Mouse (Mus musculus) hindbrain, embryonic 15.5 days (tissue): ENCODE measurements around the gene Atg7. TPM values are rescaled to one million over a fixed set of nuclear protein-coding genes. Genes with fewer than 3 reads are reported as not detected.

ENCODE experiments used
- ATAC-seq: fragments of 200-750 bp; cut with Nextera tagmentation; 2 replicates; pipeline ENCODE4 v1.8.0; 2017; ENCODE audit warnings: low read depth, moderate number of reproducible peaks, moderate TSS enrichment; ENCODE audit not compliant: low FRiP score
- H3K27ac ChIP-seq: fragments of 300-500 bp; sonication (generic); replicated peaks from 2 replicates; pipeline ENCODE4 v1.5.1; 2015; ENCODE audit warnings: mild to moderate bottlenecking, inconsistent platforms
- H3K27me3 ChIP-seq: fragments of 300-500 bp; sonication (generic); 2 replicates; pipeline ENCODE4 v1.6.1; 2015; ENCODE audit warnings: control low read depth, inconsistent platforms
- H3K36me3 ChIP-seq: fragments of 300-500 bp; sonication (generic); 2 replicates; pipeline ENCODE4 v1.6.1; 2015; ENCODE audit warnings: control low read depth, inconsistent platforms
- H3K4me1 ChIP-seq: fragments of 300-500 bp; sonication (generic); replicated peaks from 2 replicates; pipeline ENCODE4 v1.6.1; 2015; ENCODE audit warnings: control low read depth, inconsistent platforms
- H3K4me2 ChIP-seq: fragments of 300-500 bp; sonication (generic); 2 replicates; pipeline ENCODE4 v1.6.1; 2015; ENCODE audit warnings: moderate library complexity, mild to moderate bottlenecking, inconsistent platforms
- H3K4me3 ChIP-seq: fragments of 300-500 bp; sonication (generic); 2 replicates; pipeline ENCODE4 v1.5.1; 2015; ENCODE audit warnings: mild to moderate bottlenecking, inconsistent platforms
- H3K9ac ChIP-seq: fragments of 300-500 bp; sonication (generic); 2 replicates; pipeline ENCODE4 v1.6.1; 2015; ENCODE audit warnings: inconsistent platforms
- H3K9me3 ChIP-seq: fragments of 300-500 bp; sonication (generic); 2 replicates; pipeline ENCODE4 v1.6.1; 2016; ENCODE audit warnings: control low read depth, inconsistent platforms
- WGBS: fragments of 180-500 bp; shearing (Covaris S2); methylation state at CpG from one replicate; pipeline ENCODE4 v1.1.7; 2015; 5-methylcytosine and 5-hydroxymethylcytosine counted together
- polyA plus RNA-seq: library from polyadenylated mRNA; unstranded; fragments of >200 nt; fragmentation: Nextera tagmentation; extraction: Ambion mirVana; gene quantifications from 2 replicates; pipeline ENCODE4 v1.2.1, GENCODE M21; 2015

Gene Atg7
- polyA plus RNA-seq, 1 experiment from 2014 or later = 19.9 TPM

GRCm38 (mm10) chr6:114851688-114852087 lies 208.8 kb downstream of the Atg7 start:
- no peak overlapping the region for H3K4me3 ChIP-seq
- H3K27me3 ChIP-seq = no peaks in the 10 kb centered on the region
- no peak overlapping the region for H3K4me2 ChIP-seq
- WGBS = 32% methylated on average over 7 of the region's 7 CpGs
- no peaks in the 10 kb centered on the region for H3K9me3 ChIP-seq
- no peaks in the 10 kb centered on the region for H3K36me3 ChIP-seq
- no peak for ATAC-seq
- H3K9ac ChIP-seq = no peak overlapping the region
- peak overlapping the region; percentile 76; the same call in 1 of the 2 replicates for H3K27ac ChIP-seq
- peaks cover 52% of the 10 kb centered on the region for H3K4me1 ChIP-seq

GRCm38 (mm10) chr6:114852739-114853138 lies 209.8 kb downstream of the Atg7 start:
- Histone ChIP-seq H3K27ac (peak overlapping the region; percentile 76), H3K4me2 (0 out of 2 replicates have a peak overlapping the region, but pooled peaks have one; percentile 18), H3K4me1 (peaks cover 50% of the 10 kb centered on the region), H3K4me3 (no peak overlapping the region), H3K9ac (0 out of 2 replicates have a peak overlapping the region, but pooled peaks have one; percentile 14), H3K36me3 (no peaks in the 10 kb centered on the region), H3K27me3 (no peaks in the 10 kb centered on the region), H3K9me3 (no peaks in the 10 kb centered on the region)
- peak; percentile 44; the same call in 1 of the 2 replicates for ATAC-seq
- WGBS = 26% methylated on average over 3 of the region's 3 CpGs

GRCm38 (mm10) chr6:114854368-114854767 lies 211.5 kb downstream of the Atg7 start:
- WGBS = 32% methylated on average over 2 of the region's 2 CpGs
- Histone ChIP-seq H3K4me2 (no peak overlapping the region), H3K9ac (no peak overlapping the region), H3K4me1 (peaks cover 41% of the 10 kb centered on the region), H3K27ac (peak overlapping the region; percentile 21; the same call in 1 of the 2 replicates), H3K4me3 (no peak overlapping the region), H3K27me3 (no peaks in the 10 kb centered on the region), H3K36me3 (no peaks in the 10 kb centered on the region), H3K9me3 (no peaks in the 10 kb centered on the region)
- peak; percentile 13; the same call in 1 of the 2 replicates for ATAC-seq

- H3K4me2 ChIP-seq = no peak overlapping the region
- peaks cover 41% of the 10 kb centered on the region for H3K4me1 ChIP-seq
- no peak overlapping the region for H3K4me3 ChIP-seq
- H3K36me3 ChIP-seq = no peaks in the 10 kb centered on the region
- no peak overlapping the region for H3K27ac ChIP-seq
- H3K9me3 ChIP-seq = no peaks in the 10 kb centered on the region
- H3K27me3 ChIP-seq = no peaks in the 10 kb centered on the region
- WGBS = 73% methylated on average over 3 of the region's 3 CpGs
- H3K9ac ChIP-seq = no peak overlapping the region
- ATAC-seq = no peak
Measured at GRCm38 (mm10) chr6:114855644-114856043, 212.7 kb downstream of the Atg7 start.

- Histone ChIP-seq H3K4me3 (no peak overlapping the region), H3K4me2 (no peak overlapping the region), H3K27me3 (no peaks in the 10 kb centered on the region), H3K4me1 (peaks cover 37% of the 10 kb centered on the region), H3K9ac (no peak overlapping the region), H3K9me3 (no peaks in the 10 kb centered on the region), H3K27ac (no peak overlapping the region), H3K36me3 (no peaks in the 10 kb centered on the region)
- ATAC-seq = no peak
- WGBS = 94% methylated on average over 4 of the region's 4 CpGs
Measured at GRCm38 (mm10) chr6:114856501-114856900, 213.6 kb downstream of the Atg7 start.

- no peak overlapping the region for H3K9ac ChIP-seq
- no peak overlapping the region for H3K27ac ChIP-seq
- H3K4me1 ChIP-seq = peaks cover 24% of the 10 kb centered on the region
- H3K36me3 ChIP-seq = no peaks in the 10 kb centered on the region
- no peak for ATAC-seq
- no peaks in the 10 kb centered on the region for H3K9me3 ChIP-seq
- no peak overlapping the region for H3K4me2 ChIP-seq
- H3K27me3 ChIP-seq = no peaks in the 10 kb centered on the region
- WGBS = 83% methylated on average over 3 of the region's 3 CpGs
- no peak overlapping the region for H3K4me3 ChIP-seq
Measured at GRCm38 (mm10) chr6:114857996-114858721, 215.3 kb downstream of the Atg7 start.

GRCm38 (mm10) chr6:114858722-114859053 lies 215.8 kb downstream of the Atg7 start:
- Histone ChIP-seq H3K27ac (no peak overlapping the region), H3K4me3 (no peak overlapping the region), H3K27me3 (no peaks in the 10 kb centered on the region), H3K9me3 (no peaks in the 10 kb centered on the region), H3K9ac (no peak overlapping the region), H3K4me1 (peaks cover 20% of the 10 kb centered on the region), H3K4me2 (no peak overlapping the region), H3K36me3 (no peaks in the 10 kb centered on the region)
- ATAC-seq = no peak
- WGBS = 77% methylated on average over 4 of the region's 4 CpGs

GRCm38 (mm10) chr6:114860677-114861568 lies 218.0 kb downstream of the Atg7 start:
- no peak overlapping the region for H3K4me2 ChIP-seq
- H3K9ac ChIP-seq = no peak overlapping the region
- peaks cover 4% of the 10 kb centered on the region; the same call in 1 of the 2 replicates for H3K4me1 ChIP-seq
- no peaks in the 10 kb centered on the region for H3K36me3 ChIP-seq
- 0 out of 2 replicates have a peak overlapping the region, but pooled peaks have one; percentile 2 for H3K27ac ChIP-seq
- H3K27me3 ChIP-seq = no peaks in the 10 kb centered on the region
- no peak for ATAC-seq
- WGBS = 84% methylated on average over 14 of the region's 14 CpGs
- no peak overlapping the region for H3K4me3 ChIP-seq
- no peaks in the 10 kb centered on the region for H3K9me3 ChIP-seq

- H3K9me3 ChIP-seq = no peaks in the 10 kb centered on the region
- H3K4me3 ChIP-seq = no peak overlapping the region
- no peak overlapping the region for H3K9ac ChIP-seq
- no peaks in the 10 kb centered on the region for H3K27me3 ChIP-seq
- H3K4me1 ChIP-seq = peaks cover 6% of the 10 kb centered on the region; the same call in 1 of the 2 replicates
- no peak overlapping the region for H3K4me2 ChIP-seq
- no peak for ATAC-seq
- 0 out of 2 replicates have a peak overlapping the region, but pooled peaks have one; percentile 2 for H3K27ac ChIP-seq
- WGBS = 41% methylated on average over 9 of the region's 9 CpGs
- H3K36me3 ChIP-seq = no peaks in the 10 kb centered on the region
Measured at GRCm38 (mm10) chr6:114861591-114861990, 218.7 kb downstream of the Atg7 start.

- Histone ChIP-seq H3K9ac (no peak overlapping the region), H3K36me3 (no peaks in the 10 kb centered on the region), H3K9me3 (no peaks in the 10 kb centered on the region), H3K27ac (no peak overlapping the region), H3K4me1 (peaks cover 6% of the 10 kb centered on the region; the same call in 1 of the 2 replicates), H3K27me3 (no peaks in the 10 kb centered on the region), H3K4me2 (no peak overlapping the region), H3K4me3 (no peak overlapping the region)
- WGBS = 72% methylated on average over 9 of the region's 9 CpGs
- ATAC-seq = no peak
Measured at GRCm38 (mm10) chr6:114862046-114862445, 219.1 kb downstream of the Atg7 start.

GRCm38 (mm10) chr6:114863501-114863900 lies 220.6 kb downstream of the Atg7 start:
- H3K9ac ChIP-seq = no peak overlapping the region
- no peaks in the 10 kb centered on the region for H3K9me3 ChIP-seq
- H3K36me3 ChIP-seq = no peaks in the 10 kb centered on the region
- H3K4me1 ChIP-seq = peaks cover 9% of the 10 kb centered on the region
- no peak overlapping the region for H3K4me3 ChIP-seq
- H3K4me2 ChIP-seq = no peak overlapping the region
- WGBS = 84% methylated on average over 5 of the region's 5 CpGs
- ATAC-seq = no peak
- no peaks in the 10 kb centered on the region for H3K27me3 ChIP-seq
- no peak overlapping the region for H3K27ac ChIP-seq

- no peak overlapping the region for H3K4me3 ChIP-seq
- no peaks in the 10 kb centered on the region for H3K9me3 ChIP-seq
- peaks cover 18% of the 10 kb centered on the region for H3K4me1 ChIP-seq
- no peak overlapping the region for H3K27ac ChIP-seq
- ATAC-seq = no peak
- 77% methylated on average over 8 of the region's 8 CpGs for WGBS
- no peak overlapping the region for H3K9ac ChIP-seq
- no peaks in the 10 kb centered on the region for H3K27me3 ChIP-seq
- no peaks in the 10 kb centered on the region for H3K36me3 ChIP-seq
- no peak overlapping the region for H3K4me2 ChIP-seq
Measured at GRCm38 (mm10) chr6:114864421-114864820, 221.5 kb downstream of the Atg7 start.
